ENCODE assay signal across 8 mouse cellular contexts in the genomic region with DNA sequence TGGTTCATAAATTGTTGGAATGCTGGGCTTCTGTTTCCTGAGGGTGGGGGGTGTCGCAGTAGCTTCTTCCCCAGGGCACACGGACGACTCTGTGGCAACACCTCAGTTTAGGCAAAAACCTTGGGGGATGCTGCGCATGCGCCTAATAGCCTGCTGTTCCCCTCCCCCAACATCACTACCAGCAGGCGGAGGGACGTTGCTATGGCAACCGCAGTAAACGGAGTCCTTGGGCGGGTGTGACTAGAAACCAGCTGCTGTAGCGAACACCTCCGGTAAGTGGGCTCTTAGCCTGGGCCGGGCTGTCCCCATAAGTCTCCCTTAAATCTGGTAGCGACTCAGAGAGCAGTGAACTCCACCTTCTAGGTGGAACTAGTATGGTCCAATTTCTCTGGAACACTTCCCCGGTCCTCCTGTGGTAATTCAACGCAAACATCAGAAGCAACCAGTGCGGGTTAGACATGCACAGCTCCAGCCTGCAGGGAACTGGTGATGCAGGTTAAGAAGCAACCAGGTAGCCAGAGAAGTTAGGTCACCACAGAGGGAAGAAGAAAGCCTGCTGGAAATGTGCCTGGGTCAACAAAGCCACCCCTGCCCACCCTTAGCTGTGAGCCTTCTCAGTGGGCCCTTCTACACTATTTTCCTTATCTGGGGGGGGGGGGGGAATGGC. TPM values are rescaled to one million over a fixed set of nuclear protein-coding genes. Genes with fewer than 3 reads are reported as not detected.
A peak's percentile ranks its signal among the peaks of the same experiment; 100 is the strongest.
DNase-seq lines count a peak whose midpoint lies in the region; ATAC-seq and TF ChIP-seq lines count a peak whose summit lies in the region.

Cfap44 (plus strand) TSS at position 220 of the 667 bp plus-strand sequence.

- peaks cover 5% of the 10 kb centered on the region; the same call in 1 of the 2 replicates for H3K36me3 ChIP-seq in heart, embryonic 10.5 days
- H3K36me3 ChIP-seq in limb, embryonic 10.5 days = peaks cover 9% of the 10 kb centered on the region
- no peaks in the 10 kb centered on the region for H3K36me3 ChIP-seq in midbrain, embryonic 11.5 days (ENCODE audit: control insufficient read depth, insufficient read depth, low read length)

- H3K4me1 ChIP-seq in heart, embryonic 10.5 days = peaks cover 27% of the 10 kb centered on the region
- peaks cover 13% of the 10 kb centered on the region for H3K4me1 ChIP-seq in limb, embryonic 10.5 days
- peaks cover 3% of the 10 kb centered on the region; the same call in 1 of the 2 replicates for H3K4me1 ChIP-seq in midbrain, embryonic 11.5 days (ENCODE audit: control insufficient read depth, insufficient read depth, low read length)

- 0 out of 2 replicates have a peak within 1 kb of the TSS, but pooled peaks have one; percentile 3 for H3K4me3 ChIP-seq in gastrocnemius, adult 2 months
- H3K4me3 ChIP-seq in heart, embryonic 10.5 days = peak within 1 kb of the TSS; percentile 46
- peak within 1 kb of the TSS; percentile 44 for H3K4me3 ChIP-seq in limb, embryonic 10.5 days
- peak within 1 kb of the TSS; percentile 21 for H3K4me3 ChIP-seq in midbrain, embryonic 11.5 days (ENCODE audit: low read depth, low read length)

- H3K9ac ChIP-seq in midbrain, embryonic 11.5 days (ENCODE audit: low read length) = peak within 1 kb of the TSS; percentile 28; the same call in 1 of the 2 replicates

- peak within 1 kb of the TSS; percentile 48 for H3K4me2 ChIP-seq in midbrain, embryonic 11.5 days

- no peak for TF ChIP-seq CTCF in gastrocnemius, adult 2 months (IDR thresholded peaks at IDR 0.05)

- intact Hi-C loops in gastrocnemius, adult 2 months (cut with DNase I) = no loop called here

- H3K9me3 ChIP-seq in heart, embryonic 10.5 days = peaks cover 3% of the 10 kb centered on the region; the same call in 1 of the 2 replicates
- H3K9me3 ChIP-seq in limb, embryonic 10.5 days (replicated peaks) = no peaks in the 10 kb centered on the region
- no peaks in the 10 kb centered on the region for H3K9me3 ChIP-seq in midbrain, embryonic 11.5 days (ENCODE audit: control insufficient read depth, low read length)

- WGBS in heart, embryonic 10.5 days = 1% methylated on average over 17 of the region's 17 CpGs
- WGBS in limb, embryonic 10.5 days = 2% methylated on average over 17 of the region's 17 CpGs
- WGBS in midbrain, embryonic 11.5 days = 2% methylated on average over 17 of the region's 17 CpGs

- H3K27me3 ChIP-seq in heart, embryonic 10.5 days (ENCODE audit: insufficient read depth, poor library complexity, severe bottlenecking) = no peaks in the 10 kb centered on the region
- H3K27me3 ChIP-seq in limb, embryonic 10.5 days (ENCODE audit: low read depth, poor library complexity, severe bottlenecking) = no peaks in the 10 kb centered on the region
- no peaks in the 10 kb centered on the region for H3K27me3 ChIP-seq in midbrain, embryonic 11.5 days (ENCODE audit: control insufficient read depth, insufficient read depth, low read length)

- DNase-seq in gastrocnemius, adult 2 months = peak; percentile 42
- no peak for DNase-seq in gastrocnemius, adult 8-10 months (ENCODE audit: low spot score in 2 of 2)
- peak; percentile 88 for DNase-seq in embryo, embryonic 11.5 days (ENCODE audit: low read depth, low spot score)
- peak; percentile 94 for DNase-seq in heart, embryonic 10.5 days (ENCODE audit: low spot score)
- peak; percentile 66 to 70 for DNase-seq in kidney, adult 8-10 months
- DNase-seq in limb, embryonic 10.5 days (ENCODE audit: low spot score) = peak; percentile 94
- DNase-seq in midbrain, embryonic 11.5 days (ENCODE audit: low spot score, missing footprints) = peak; percentile 99
- peak; percentile 86 for DNase-seq in right cerebral cortex, postnatal 4 days

- ATAC-seq in midbrain, embryonic 11.5 days (ENCODE audit: low FRiP score) = peak; percentile 91

- H3K27ac ChIP-seq in gastrocnemius, adult 2 months = no peak within 1 kb of the TSS
- peak within 1 kb of the TSS; percentile 30; the same call in 1 of the 2 replicates for H3K27ac ChIP-seq in heart, embryonic 10.5 days
- peak within 1 kb of the TSS; percentile 77 for H3K27ac ChIP-seq in limb, embryonic 10.5 days
- H3K27ac ChIP-seq in midbrain, embryonic 11.5 days (ENCODE audit: low read depth, low read length) = no peak within 1 kb of the TSS

RNA-seq across cellular contexts. Expression of gene Cfap44, which starts in this region (rescaled TPM):
- not detected for total RNA-seq in gastrocnemius, adult 2 months (2021)
- not detected for total RNA-seq in gastrocnemius, adult 8-10 months (2022)
- polyA plus RNA-seq in heart, embryonic 10.5 days (2016; fragmentation: Nextera tagmentation; extraction: Ambion mirVana) = 0.21 and 0.26 TPM in 2 replicates
- 0.06 and 0.26 TPM in 2 replicates for polyA plus RNA-seq in limb, embryonic 10.5 days (2016; fragmentation: Nextera tagmentation; extraction: Ambion mirVana)
- polyA plus RNA-seq in midbrain, embryonic 11.5 days (2014; fragmentation: Nextera tagmentation; extraction: Ambion mirVana) = 0.89 and 1.5 TPM in 2 replicates

Comparison
In these comparisons a context has a peak if more than half of its experiments do, and no peak if none do; other contexts are left out.
1. Peak in DNase-seq and H3K4me3 ChIP-seq in gastrocnemius, adult 2 months; RNA of the gene not detected or under 1 TPM.
2. Peak in DNase-seq, H3K4me3 ChIP-seq and H3K27ac ChIP-seq in heart, embryonic 10.5 days; RNA of the gene not detected or under 1 TPM.
3. Peak in DNase-seq, H3K4me3 ChIP-seq and H3K27ac ChIP-seq in limb, embryonic 10.5 days; RNA of the gene not detected or under 1 TPM.
4. DNase-seq: peak in embryo, embryonic 11.5 days (single experiment), kidney, adult 8-10 months (2 of 2), midbrain, embryonic 11.5 days (single experiment) and right cerebral cortex, postnatal 4 days (single experiment); none in gastrocnemius, adult 8-10 months (0 of 2).
5. Peak in every context shown above with its lines, with median percentiles within 50 percentile points of each other: H3K4me3 ChIP-seq.